ENCODE assay signal across 13 mouse cellular contexts in the genomic region with DNA sequence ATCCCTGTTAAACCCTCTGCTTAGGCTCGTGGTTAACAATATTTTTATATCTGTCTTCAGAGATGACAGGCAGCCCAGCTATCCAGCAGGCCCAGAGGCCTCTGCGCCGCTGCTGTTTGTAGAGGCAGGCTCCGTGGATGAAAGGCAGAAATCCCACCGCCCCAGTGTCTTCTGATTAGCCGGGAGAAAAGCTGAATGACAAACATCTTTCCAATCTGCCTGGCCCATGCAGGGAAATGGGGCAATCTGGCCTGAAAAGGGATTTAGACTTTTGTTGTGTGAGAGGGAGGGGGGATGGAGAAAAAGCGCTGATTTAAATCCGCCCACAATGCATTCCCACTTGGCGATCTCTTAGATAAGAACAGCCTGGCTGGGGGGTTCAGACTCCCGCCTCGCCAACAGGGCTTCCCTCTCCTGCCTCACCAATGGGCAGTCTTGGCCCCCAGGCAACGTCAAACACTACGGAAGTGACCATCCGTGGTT.
DNase-seq lines count a peak whose midpoint lies in the region; ATAC-seq and TF ChIP-seq lines count a peak whose summit lies in the region.
"Had no signal": no experiment of that assay in that cellular context is flagged by ENCODE, and none has a peak within 500 bp of the region (broad histone marks: within the 10 kb centered on the region; RNA-seq: fewer than 3 reads in every experiment).

No protein-coding gene starts in this region.

- H3K27ac ChIP-seq in forebrain, postnatal 0 days (ENCODE audit: low read depth, low read length): no peak overlapping the region
- H3K27ac ChIP-seq in midbrain, embryonic 14.5 days (replicated peaks; ENCODE audit: low read depth, low read length): peak overlapping the region; percentile 89
- H3K27ac ChIP-seq: stomach, postnatal 0 days had no signal

- ATAC-seq in forebrain, postnatal 0 days: peak; percentile 28
- ATAC-seq in midbrain, embryonic 14.5 days (ENCODE audit: low FRiP score, low TSS enrichment): peak; percentile 70

- peaks cover 13% of the 10 kb centered on the region; the same call in 1 of the 2 replicates for H3K4me1 ChIP-seq in E14TG2a.4 (replicated peaks; ENCODE audit: low read depth, low read length)
- peaks cover 19% of the 10 kb centered on the region for H3K4me1 ChIP-seq in forebrain, postnatal 0 days (ENCODE audit: insufficient read depth)
- H3K4me1 ChIP-seq in midbrain, embryonic 14.5 days (ENCODE audit: control insufficient read depth, insufficient read depth, low read length): peaks cover 43% of the 10 kb centered on the region

- peak; percentile 66 for DNase-seq in embryo, embryonic 11 days
- peak; percentile 54 for DNase-seq in forebrain, postnatal 0 days
- DNase-seq in midbrain, embryonic 14.5 days: peak; percentile 87
- DNase-seq in kidney, adult 11 months: no peak
- no peak for DNase-seq in thymus, adult 18-20 months
- DNase-seq in frontal cortex, postnatal 14 days (ENCODE audit: low spot score in 2 of 2): no peak
- DNase-seq in lung, postnatal 14 days: no peak
- DNase-seq: kidney, postnatal 36 days; lung, adult 18-20 months; right cerebral cortex, postnatal 14 days had no signal

- peaks cover 19% of the 10 kb centered on the region for H3K27me3 ChIP-seq in E14TG2a.4 (ENCODE audit: insufficient read depth, low read length)
- H3K27me3 ChIP-seq in forebrain, postnatal 0 days (ENCODE audit: insufficient read depth, low read length): no peaks in the 10 kb centered on the region
- no peaks in the 10 kb centered on the region for H3K27me3 ChIP-seq in midbrain, embryonic 14.5 days (ENCODE audit: control insufficient read depth, insufficient read depth, low read length)
- H3K27me3 ChIP-seq: CH12.LX had no signal

- H3K4me3 ChIP-seq in E14TG2a.4 (replicated peaks; ENCODE audit: low read length): peak overlapping the region; percentile 46; the same call in 1 of the 2 replicates
- no peak overlapping the region for H3K4me3 ChIP-seq in forebrain, postnatal 0 days (ENCODE audit: low read depth, low read length)
- H3K4me3 ChIP-seq in midbrain, embryonic 14.5 days (replicated peaks; ENCODE audit: low read depth, low read length): no peak overlapping the region

- TF ChIP-seq CTCF in E14TG2a.4 (conservative IDR thresholded peaks at IDR 0.05; ENCODE audit: low read length): no peak
- TF ChIP-seq CTCF in forebrain, postnatal 0 days (IDR thresholded peaks at IDR 0.05; ENCODE audit: low read depth): no peak

- no peaks in the 10 kb centered on the region for H3K36me3 ChIP-seq in E14TG2a.4 (ENCODE audit: insufficient read depth, low read length)
- H3K36me3 ChIP-seq in forebrain, postnatal 0 days (ENCODE audit: insufficient read depth): no peaks in the 10 kb centered on the region
- no peaks in the 10 kb centered on the region for H3K36me3 ChIP-seq in midbrain, embryonic 14.5 days (ENCODE audit: control insufficient read depth, insufficient read depth, low read length)

- H3K9me3 ChIP-seq in E14TG2a.4 (ENCODE audit: low read length): no peaks in the 10 kb centered on the region
- H3K9me3 ChIP-seq in forebrain, postnatal 0 days (ENCODE audit: low read length): no peaks in the 10 kb centered on the region
- H3K9me3 ChIP-seq in midbrain, embryonic 14.5 days (ENCODE audit: control insufficient read depth, low read length): no peaks in the 10 kb centered on the region

- H3K4me2 ChIP-seq in forebrain, postnatal 0 days (ENCODE audit: low read depth): peak overlapping the region; percentile 29; the same call in 1 of the 2 replicates
- H3K4me2 ChIP-seq in midbrain, embryonic 14.5 days (ENCODE audit: low read length): peak overlapping the region; percentile 45

- WGBS in forebrain, postnatal 0 days: 9% methylated on average over 14 of the region's 14 CpGs
- WGBS in midbrain, embryonic 14.5 days: 5% methylated on average over 14 of the region's 14 CpGs

- H3K9ac ChIP-seq in forebrain, postnatal 0 days: 0 out of 2 replicates have a peak overlapping the region, but pooled peaks have one; percentile 6
- H3K9ac ChIP-seq in midbrain, embryonic 14.5 days (replicated peaks; ENCODE audit: low read length): peak overlapping the region; percentile 27

Comparison
In these comparisons a context has a peak if more than half of its experiments do, and no peak if none do; other contexts are left out.
1. DNase-seq: peak in embryo, embryonic 11 days (single experiment), forebrain, postnatal 0 days (single experiment) and midbrain, embryonic 14.5 days (single experiment); none in kidney, adult 11 months (single experiment), thymus, adult 18-20 months (0 of 2), frontal cortex, postnatal 14 days (0 of 2) and lung, postnatal 14 days (single experiment).